Mouse (Mus musculus): Measurements from ENCODE around the gene Akap6. TPM values are rescaled to one million over a fixed set of nuclear protein-coding genes. Genes with fewer than 3 reads are reported as not detected.
A peak's percentile ranks its signal among the peaks of the same experiment; 100 is the strongest.

The Akap6 gene
- total and polyA plus RNA-seq, 2 experiments from 2014 or later = 18.2 to 69.3 TPM

GRCm38 (mm10) chr12:52780216-52780615, 81.0 kb downstream of the Akap6 start:
- no peak overlapping the region for H3K4me2 ChIP-seq (ENCODE audit: low read depth, low read length, poor library complexity, severe bottlenecking)
- H3K9me3 ChIP-seq (ENCODE audit: low read length) = no peaks in the 10 kb centered on the region
- H3K9ac ChIP-seq (replicated peaks; ENCODE audit: low read length, poor library complexity, severe bottlenecking) = no peak overlapping the region
- TF ChIP-seq CTCF (IDR thresholded peaks at IDR 0.05) = no peak
- H3K4me3 ChIP-seq (ENCODE audit: low read depth, low read length) = no peak overlapping the region
- DNase-seq (ENCODE audit: low spot score) (no peak), ATAC-seq (ENCODE audit: low FRiP score) (no peak)
- WGBS = 39% methylated on average over 5 of the region's 5 CpGs
- no peaks in the 10 kb centered on the region for H3K27me3 ChIP-seq (ENCODE audit: insufficient read depth, low read length)
- H3K4me1 ChIP-seq (ENCODE audit: insufficient read depth, low read length) = peaks cover 10% of the 10 kb centered on the region; the same call in 1 of the 2 replicates
- no peaks in the 10 kb centered on the region for H3K36me3 ChIP-seq (ENCODE audit: insufficient read depth, low read length)
- no peak overlapping the region for H3K27ac ChIP-seq (ENCODE audit: low read depth, low read length)

DNA sequence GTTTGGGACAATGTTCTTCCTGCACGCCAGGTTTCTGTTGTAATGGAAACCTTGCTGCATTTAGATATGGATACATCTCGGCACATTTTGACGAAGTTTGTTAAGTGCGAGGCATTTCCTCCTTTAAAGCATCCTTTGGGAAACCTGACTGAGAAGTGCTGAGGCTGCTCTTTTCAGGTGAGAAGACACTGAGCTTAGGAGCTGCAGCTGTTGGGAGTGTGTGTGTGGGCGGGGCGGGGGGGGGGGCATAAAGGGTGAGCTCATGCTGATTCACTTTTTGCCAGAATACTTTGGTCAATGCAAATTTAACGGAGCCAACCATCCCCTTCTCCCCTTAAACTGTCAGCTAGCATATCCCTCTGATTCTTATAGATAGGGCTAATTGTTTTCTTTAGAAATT, 81.9 kb downstream of the Akap6 start:
- H3K27ac ChIP-seq (ENCODE audit: low read depth, low read length) = no peak overlapping the region
- no peaks in the 10 kb centered on the region for H3K36me3 ChIP-seq (ENCODE audit: insufficient read depth, low read length)
- 78% methylated on average over 7 of the region's 7 CpGs for WGBS
- no peak overlapping the region for H3K4me2 ChIP-seq (ENCODE audit: low read depth, low read length, poor library complexity, severe bottlenecking)
- TF ChIP-seq CTCF (IDR thresholded peaks at IDR 0.05) = no peak
- ATAC-seq (ENCODE audit: low FRiP score) (no peak), DNase-seq (ENCODE audit: low spot score) (no peak)
- H3K4me1 ChIP-seq (ENCODE audit: insufficient read depth, low read length) = peaks cover 10% of the 10 kb centered on the region; the same call in 1 of the 2 replicates
- no peak overlapping the region for H3K4me3 ChIP-seq (ENCODE audit: low read depth, low read length)
- H3K27me3 ChIP-seq (ENCODE audit: insufficient read depth, low read length) = no peaks in the 10 kb centered on the region
- no peak overlapping the region for H3K9ac ChIP-seq (replicated peaks; ENCODE audit: low read length, poor library complexity, severe bottlenecking)
- no peaks in the 10 kb centered on the region for H3K9me3 ChIP-seq (ENCODE audit: low read length)

DNA sequence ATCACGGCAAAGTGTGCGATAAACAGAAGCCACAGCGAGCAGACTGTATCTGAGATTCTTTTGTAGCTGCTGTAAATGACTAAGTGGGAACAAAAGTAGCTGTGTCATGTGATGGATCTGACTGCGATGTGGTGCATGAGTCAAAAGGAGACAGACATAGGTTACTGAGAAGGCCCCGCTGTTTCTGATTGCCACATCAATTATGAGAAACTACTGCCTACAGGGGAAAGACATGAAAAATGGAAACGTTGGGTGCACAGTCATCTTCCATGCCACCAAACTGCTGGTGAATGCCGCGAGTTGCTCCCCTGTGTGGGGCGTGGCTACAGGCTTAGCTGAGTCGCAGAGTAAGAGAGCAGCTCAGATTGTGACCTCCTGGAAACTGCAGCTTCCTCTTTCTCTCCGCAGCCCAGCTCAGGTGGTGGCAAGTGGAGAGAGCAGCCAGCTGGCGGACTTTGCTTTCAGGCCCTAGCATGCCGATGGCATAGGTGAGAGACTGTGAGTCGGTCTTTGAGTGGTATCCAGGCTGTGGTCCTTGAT, 83.8 kb downstream of the Akap6 start:
- DNase-seq (ENCODE audit: low spot score) (peak; percentile 53), ATAC-seq (ENCODE audit: low FRiP score) (peak; percentile 52; the same call in 1 of the 2 replicates)
- peaks cover 10% of the 10 kb centered on the region; the same call in 1 of the 2 replicates for H3K4me1 ChIP-seq (ENCODE audit: insufficient read depth, low read length)
- H3K4me3 ChIP-seq (ENCODE audit: low read depth, low read length) = no peak overlapping the region
- peak overlapping the region; percentile 37 for H3K4me2 ChIP-seq (ENCODE audit: low read depth, low read length, poor library complexity, severe bottlenecking)
- no peaks in the 10 kb centered on the region for H3K27me3 ChIP-seq (ENCODE audit: insufficient read depth, low read length)
- peak overlapping the region; percentile 32; the same call in 1 of the 2 replicates for H3K27ac ChIP-seq (ENCODE audit: low read depth, low read length)
- 12% methylated on average over 14 of the region's 14 CpGs for WGBS
- H3K36me3 ChIP-seq (ENCODE audit: insufficient read depth, low read length) = no peaks in the 10 kb centered on the region
- H3K9me3 ChIP-seq (ENCODE audit: low read length) = no peaks in the 10 kb centered on the region
- no peak overlapping the region for H3K9ac ChIP-seq (replicated peaks; ENCODE audit: low read length, poor library complexity, severe bottlenecking)
- TF ChIP-seq CTCF (IDR thresholded peaks at IDR 0.05) = no peak

DNA sequence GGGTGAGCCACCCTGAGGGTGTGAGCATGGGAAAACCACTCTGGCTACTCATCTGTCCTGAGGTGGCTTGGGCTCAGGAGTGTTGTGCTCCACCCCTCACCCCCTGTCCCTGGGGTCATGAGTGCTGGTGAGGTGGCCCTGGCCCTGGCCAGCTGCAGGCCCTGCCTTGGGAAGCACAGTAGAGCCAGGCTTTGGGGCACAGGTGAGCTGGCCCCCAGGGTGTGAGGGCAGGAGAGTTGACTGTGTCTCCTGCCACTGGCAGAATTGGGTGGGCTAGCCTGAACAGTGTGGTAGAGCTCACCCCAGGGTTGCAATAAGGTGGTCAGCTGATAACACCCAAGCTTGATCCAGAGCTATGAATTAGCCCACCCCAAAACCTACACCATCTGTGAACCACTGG, 86.0 kb downstream of the Akap6 start:
- ATAC-seq (ENCODE audit: low FRiP score) = no peak
- Histone ChIP-seq H3K4me2 (ENCODE audit: low read depth, low read length, poor library complexity, severe bottlenecking) (no peak overlapping the region), H3K27me3 (ENCODE audit: insufficient read depth, low read length) (no peaks in the 10 kb centered on the region), H3K27ac (ENCODE audit: low read depth, low read length) (no peak overlapping the region), H3K9me3 (ENCODE audit: low read length) (no peaks in the 10 kb centered on the region), H3K4me3 (ENCODE audit: low read depth, low read length) (no peak overlapping the region), H3K9ac (replicated peaks; ENCODE audit: low read length, poor library complexity, severe bottlenecking) (no peak overlapping the region), H3K36me3 (ENCODE audit: insufficient read depth, low read length) (no peaks in the 10 kb centered on the region), H3K4me1 (ENCODE audit: insufficient read depth, low read length) (peaks cover 13% of the 10 kb centered on the region; the same call in 1 of the 2 replicates)
- TF ChIP-seq CTCF (IDR thresholded peaks at IDR 0.05) = no peak
- no peak for DNase-seq (ENCODE audit: low spot score)

DNA sequence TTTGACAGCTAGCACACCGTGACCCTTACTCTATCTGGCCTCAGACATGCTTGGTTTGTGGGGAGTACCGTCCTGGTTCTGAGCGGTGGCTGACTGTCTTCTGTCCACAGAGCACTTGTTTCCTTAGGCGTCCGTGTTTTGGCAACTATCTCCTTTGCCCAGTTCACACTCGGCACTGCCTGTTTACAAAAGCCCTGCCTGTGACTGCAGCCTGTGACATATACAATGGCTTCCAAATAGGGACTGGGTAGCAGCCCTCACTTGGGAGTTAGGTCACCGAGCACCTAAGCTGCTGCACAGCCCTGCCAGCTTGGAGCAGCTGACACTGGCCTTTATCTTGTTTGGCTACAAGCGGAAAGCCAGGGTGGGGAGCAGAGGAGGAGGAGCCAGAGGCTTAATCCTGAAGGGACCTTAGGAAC, 91.2 kb downstream of the Akap6 start:
- DNase-seq (ENCODE audit: low spot score) (peak; percentile 64), ATAC-seq (ENCODE audit: low FRiP score) (0 out of 2 replicates have a peak, but pooled peaks have one; percentile 58)
- Histone ChIP-seq H3K36me3 (ENCODE audit: insufficient read depth, low read length) (no peaks in the 10 kb centered on the region), H3K4me2 (ENCODE audit: low read depth, low read length, poor library complexity, severe bottlenecking) (peak overlapping the region; percentile 10; the same call in 1 of the 2 replicates), H3K4me3 (ENCODE audit: low read depth, low read length) (no peak overlapping the region), H3K27me3 (ENCODE audit: insufficient read depth, low read length) (no peaks in the 10 kb centered on the region), H3K4me1 (ENCODE audit: insufficient read depth, low read length) (peaks cover 16% of the 10 kb centered on the region; the same call in 1 of the 2 replicates), H3K9me3 (ENCODE audit: low read length) (no peaks in the 10 kb centered on the region), H3K9ac (replicated peaks; ENCODE audit: low read length, poor library complexity, severe bottlenecking) (no peak overlapping the region), H3K27ac (ENCODE audit: low read depth, low read length) (no peak overlapping the region)
- TF ChIP-seq CTCF (IDR thresholded peaks at IDR 0.05) = no peak
- 15% methylated on average over 8 of the region's 8 CpGs for WGBS

GRCm38 (mm10) chr12:52794131-52794530, 94.9 kb downstream of the Akap6 start:
- H3K4me3 ChIP-seq (ENCODE audit: low read depth, low read length) = no peak overlapping the region
- H3K9ac ChIP-seq (replicated peaks; ENCODE audit: low read length, poor library complexity, severe bottlenecking) = no peak overlapping the region
- H3K4me2 ChIP-seq (ENCODE audit: low read depth, low read length, poor library complexity, severe bottlenecking) = no peak overlapping the region
- H3K9me3 ChIP-seq (ENCODE audit: low read length) = no peaks in the 10 kb centered on the region
- H3K4me1 ChIP-seq (ENCODE audit: insufficient read depth, low read length) = peaks cover 14% of the 10 kb centered on the region; the same call in 1 of the 2 replicates
- ATAC-seq (ENCODE audit: low FRiP score) (no peak), DNase-seq (ENCODE audit: low spot score) (no peak)
- WGBS = 86% methylated on average over 4 of the region's 4 CpGs
- TF ChIP-seq CTCF (IDR thresholded peaks at IDR 0.05) = no peak
- H3K27me3 ChIP-seq (ENCODE audit: insufficient read depth, low read length) = no peaks in the 10 kb centered on the region
- H3K36me3 ChIP-seq (ENCODE audit: insufficient read depth, low read length) = no peaks in the 10 kb centered on the region
- H3K27ac ChIP-seq (ENCODE audit: low read depth, low read length) = no peak overlapping the region

Data from midbrain, postnatal 0 days (tissue).